Mouse (Mus musculus) limb, embryonic 14.5 days (tissue): ENCODE data around the gene Agpat2. TPM values are rescaled to one million over a fixed set of nuclear protein-coding genes. Genes with fewer than 3 reads are reported as not detected.

ENCODE experiments used
- ATAC-seq: fragments of 200-750 bp; cut with Nextera tagmentation; 2 replicates; pipeline ENCODE4 v1.8.0; 2017; ENCODE audit warnings: low read depth, moderate number of reproducible peaks, moderate TSS enrichment; ENCODE audit not compliant: low FRiP score
- DNase-seq: peaks from one replicate; pipeline ENCODE4 v3.0.0-alpha.2; 2015; ENCODE audit warnings: low spot score
- H3K27ac ChIP-seq: fragments of 300-500 bp; sonication (generic); replicated peaks from 2 replicates; pipeline ENCODE4 v1.5.1; 2014; ENCODE audit warnings: low read depth, mild to moderate bottlenecking, low read length, moderate library complexity, mixed read lengths
- H3K27me3 ChIP-seq: fragments of 300-500 bp; sonication (generic); 2 replicates; pipeline ENCODE4 v1.6.1; 2014; ENCODE audit warnings: low read length, mixed read lengths; ENCODE audit not compliant: control insufficient read depth, insufficient read depth
- H3K36me3 ChIP-seq: fragments of 300-500 bp; sonication (generic); 2 replicates; pipeline ENCODE4 v1.6.1; 2014; ENCODE audit warnings: mild to moderate bottlenecking, low read length, moderate library complexity, mixed read lengths; ENCODE audit not compliant: control insufficient read depth, insufficient read depth
- H3K4me1 ChIP-seq: fragments of 300-500 bp; sonication (generic); 2 replicates; pipeline ENCODE4 v1.6.1; 2014; ENCODE audit warnings: antibody characterized with exemption, low read length, mixed read lengths; ENCODE audit not compliant: control insufficient read depth, insufficient read depth
- H3K4me2 ChIP-seq: fragments of 300-500 bp; sonication (generic); replicated peaks from 2 replicates; pipeline ENCODE4 v1.6.1; 2014; ENCODE audit warnings: low read depth, mild to moderate bottlenecking, low read length, moderate library complexity; ENCODE audit not compliant: severe bottlenecking
- H3K4me3 ChIP-seq: fragments of 300-500 bp; sonication (generic); replicated peaks from 2 replicates; pipeline ENCODE4 v1.5.1; 2014; ENCODE audit warnings: low read length
- H3K9ac ChIP-seq: fragments of 300-500 bp; sonication (generic); 2 replicates; pipeline ENCODE4 v1.6.1; 2014; ENCODE audit warnings: mild to moderate bottlenecking, low read depth, low read length, moderate library complexity; ENCODE audit not compliant: severe bottlenecking
- H3K9me3 ChIP-seq: fragments of 300-500 bp; sonication (generic); 2 replicates; pipeline ENCODE4 v1.6.1; 2016; ENCODE audit warnings: low read length; ENCODE audit not compliant: control insufficient read depth
- POLR2A ChIP-seq: fragments of 200-500 bp; IDR thresholded peaks from 2 replicates; pipeline ENCODE4 v1.8.0; 2012; ENCODE audit warnings: inconsistent platforms, mild to moderate bottlenecking, moderate library complexity, borderline replicate concordance; ENCODE audit not compliant: insufficient read depth, insufficient read length; ENCODE audit errors: extremely low read depth
- WGBS: fragments of 180-500 bp; shearing (Covaris S2); extraction: QIAGEN DNeasy Blood & Tissue Kit; methylation state at CpG from one replicate; pipeline ENCODE4 v1.1.7; 2014; 5-methylcytosine and 5-hydroxymethylcytosine counted together
- polyA plus RNA-seq, 2 experiments: library from polyadenylated mRNA; depleted of rRNA in 1 of 2; stranded (reverse) in 1 of 2; unstranded in 1 of 2; fragments of >200 nt; fragmentation: Nextera tagmentation in 1 of 2; extraction: Ambion mirVana in 1 of 2; gene quantifications; 2 replicates each; pipeline versions ENCODE4 v1.2.1 to v1.2.3; 2012 to 2014

The Agpat2 gene
- polyA plus RNA-seq, 2 experiments: 24.1 to 27.8 TPM

DNA sequence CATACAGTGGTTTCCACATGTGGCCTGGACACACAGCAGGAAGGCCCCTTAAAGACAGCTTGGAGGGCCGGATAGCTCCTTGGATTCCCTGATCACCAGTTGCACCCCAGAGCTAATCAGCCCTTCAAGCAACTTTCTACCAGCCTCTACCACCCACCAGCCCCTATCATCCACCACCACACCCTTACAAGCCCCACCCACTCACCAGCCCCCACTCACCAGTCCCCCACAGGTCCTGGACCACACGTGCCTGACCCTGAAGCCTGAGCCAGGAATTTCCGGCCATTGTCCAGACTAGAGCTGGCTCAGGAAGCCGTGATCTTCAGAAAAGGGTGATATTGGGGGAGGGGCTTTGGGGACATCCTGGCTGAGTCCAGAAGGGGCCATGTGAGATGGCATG lies 28.4 kb downstream of the Agpat2 start:
- Histone ChIP-seq H3K4me1 (peaks cover 16% of the 10 kb centered on the region), H3K27me3 (no peaks in the 10 kb centered on the region), H3K9me3 (no peaks in the 10 kb centered on the region), H3K9ac (no peak overlapping the region), H3K4me2 (no peak overlapping the region), H3K4me3 (no peak overlapping the region), H3K36me3 (no peaks in the 10 kb centered on the region), H3K27ac (no peak overlapping the region)
- TF ChIP-seq POLR2A: no peak
- 76% methylated on average over 4 of the region's 4 CpGs for WGBS
- DNase-seq (no peak), ATAC-seq (no peak)

- no peak for DNase-seq
- 96% methylated on average over 1 of the region's 1 CpGs for WGBS
- no peak overlapping the region for H3K27ac ChIP-seq
- no peak for TF ChIP-seq POLR2A
- H3K9me3 ChIP-seq: no peaks in the 10 kb centered on the region
- no peak overlapping the region for H3K4me2 ChIP-seq
- H3K4me1 ChIP-seq: peaks cover 16% of the 10 kb centered on the region
- H3K27me3 ChIP-seq: no peaks in the 10 kb centered on the region
- H3K36me3 ChIP-seq: no peaks in the 10 kb centered on the region
- H3K9ac ChIP-seq: no peak overlapping the region
- no peak overlapping the region for H3K4me3 ChIP-seq
- no peak for ATAC-seq
These were observed 28.8 kb downstream of the Agpat2 start for GRCm38 (mm10) chr2:26575378-26575777.

- TF ChIP-seq POLR2A: no peak
- peaks cover 16% of the 10 kb centered on the region for H3K4me1 ChIP-seq
- H3K4me2 ChIP-seq: no peak overlapping the region
- no peaks in the 10 kb centered on the region for H3K9me3 ChIP-seq
- no peak for ATAC-seq
- H3K36me3 ChIP-seq: no peaks in the 10 kb centered on the region
- no peak for DNase-seq
- no peak overlapping the region for H3K27ac ChIP-seq
- H3K27me3 ChIP-seq: no peaks in the 10 kb centered on the region
- no peak overlapping the region for H3K4me3 ChIP-seq
- no peak overlapping the region for H3K9ac ChIP-seq
- 72% methylated on average over 5 of the region's 5 CpGs for WGBS
These were observed 29.4 kb downstream of the Agpat2 start for GRCm38 (mm10) chr2:26574862-26575261.

DNA sequence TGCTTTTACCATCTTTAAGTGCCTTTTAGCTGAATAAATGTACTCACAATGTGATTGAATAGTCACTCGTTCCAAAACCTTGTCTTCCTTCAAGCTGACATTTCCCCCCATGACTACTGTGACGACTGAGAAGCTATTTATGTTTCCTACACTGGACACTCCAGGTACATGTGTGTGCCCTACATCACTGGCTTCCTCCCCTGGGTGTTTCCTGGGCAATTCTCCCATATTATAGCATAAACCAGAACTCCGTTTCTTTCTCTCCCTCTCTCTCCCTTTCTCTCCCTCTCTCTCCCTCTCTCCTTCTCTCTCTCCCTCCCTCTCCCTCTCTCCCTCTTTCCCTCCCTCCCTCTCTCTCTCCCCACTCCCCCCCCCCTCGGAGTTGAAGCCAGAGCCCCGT lies 30.4 kb downstream of the Agpat2 start:
- H3K9me3 ChIP-seq: no peaks in the 10 kb centered on the region
- whole genome bisulfite sequencing: 31% methylated on average over 5 of the region's 5 CpGs
- H3K4me3 ChIP-seq: no peak overlapping the region
- H3K4me2 ChIP-seq: no peak overlapping the region
- peaks cover 16% of the 10 kb centered on the region for H3K4me1 ChIP-seq
- no peaks in the 10 kb centered on the region for H3K36me3 ChIP-seq
- H3K27me3 ChIP-seq: no peaks in the 10 kb centered on the region
- H3K9ac ChIP-seq: peak overlapping the region; percentile 12; the same call in 1 of the 2 replicates
- ATAC-seq (no peak), DNase-seq (no peak)
- no peak for TF ChIP-seq POLR2A
- 0 out of 2 replicates have a peak overlapping the region, but pooled peaks have one; percentile 8 for H3K27ac ChIP-seq

GRCm38 (mm10) chr2:26573396-26573795 lies 30.8 kb downstream of the Agpat2 start:
- peaks cover 12% of the 10 kb centered on the region for H3K4me1 ChIP-seq
- H3K36me3 ChIP-seq: no peaks in the 10 kb centered on the region
- H3K9me3 ChIP-seq: no peaks in the 10 kb centered on the region
- no peaks in the 10 kb centered on the region for H3K27me3 ChIP-seq
- H3K9ac ChIP-seq: peak overlapping the region; percentile 12; the same call in 1 of the 2 replicates
- no peak overlapping the region for H3K4me3 ChIP-seq
- 0 out of 2 replicates have a peak, but pooled peaks have one; percentile 46 for ATAC-seq
- TF ChIP-seq POLR2A: no peak
- H3K4me2 ChIP-seq: no peak overlapping the region
- 65% methylated on average over 12 of the region's 12 CpGs for WGBS
- peak; percentile 53 for DNase-seq
- 0 out of 2 replicates have a peak overlapping the region, but pooled peaks have one; percentile 8 for H3K27ac ChIP-seq
